Mouse (Mus musculus) left cerebral cortex, postnatal 4 days (tissue): ENCODE measurements at regions not wholly inside any gene's neighbourhood (a gene's known extent, or its start where the extent isn't known, plus 50 kb on each side); places are given as distances from the start of the nearest gene placed in this dataset.
"Not testable (repeated sequence)": the region's sequence is repeated elsewhere in the genome, so short reads cannot be mapped to it uniquely, and the experiment has no call there.

Source experiments
- DNase-seq: peaks from one replicate; pipeline ENCODE4 v3.0.0-alpha.2; 2022
- intact Hi-C: fragments of 180-260 bp; cut with DNase I; formaldehyde crosslinking; loops from one replicate; pipeline ENCODE4 v1.15.1; 2025

GRCm38 (mm10) chr4:153604695-153605485 is 122.3 kb upstream of the Ajap1 start:
- intact Hi-C loops, result no loop called here
- DNase-seq, result no peak

DNA sequence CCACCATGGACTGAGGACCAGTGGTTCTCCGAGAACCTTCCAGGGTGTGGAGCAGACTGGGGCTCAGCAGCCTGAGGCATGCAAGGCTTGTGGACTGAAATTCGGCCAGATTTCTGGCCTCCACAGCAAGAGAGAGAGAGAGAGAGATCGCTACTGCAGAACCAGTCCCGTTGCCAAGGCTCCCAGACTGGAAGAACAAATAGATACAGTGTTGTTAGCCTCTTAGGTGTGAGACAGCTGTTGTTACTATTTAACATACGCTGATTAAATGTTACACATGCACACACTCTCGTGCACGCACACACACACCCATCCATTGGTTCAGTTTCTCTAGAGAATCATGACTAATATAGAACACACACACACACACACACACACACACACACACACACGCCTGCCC is 133.4 kb upstream of the Ajap1 start:
- no peak for DNase-seq
- intact Hi-C loops, result no loop called here

DNA sequence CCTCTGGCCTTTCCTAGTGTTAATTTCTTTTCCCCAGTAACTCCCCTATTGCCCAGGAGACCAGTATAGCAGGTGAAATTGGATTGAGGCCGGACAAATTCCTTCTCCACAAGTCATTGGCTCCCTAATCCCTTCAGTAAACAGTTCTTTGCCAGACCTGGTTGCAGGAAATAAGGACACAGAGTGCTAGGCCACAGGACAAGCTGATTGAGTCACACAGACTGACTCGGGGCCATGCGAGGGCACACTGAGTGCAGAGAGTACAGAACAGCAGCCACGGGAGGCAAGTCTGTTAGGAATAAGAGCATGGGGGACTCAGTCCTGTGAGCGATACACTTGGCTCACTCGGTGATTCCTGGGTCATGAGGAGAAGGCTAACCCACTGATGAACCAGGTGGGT is 134.3 kb upstream of the Ajap1 start:
- DNase-seq, result no peak
- intact Hi-C loops, result no loop called here

DNA sequence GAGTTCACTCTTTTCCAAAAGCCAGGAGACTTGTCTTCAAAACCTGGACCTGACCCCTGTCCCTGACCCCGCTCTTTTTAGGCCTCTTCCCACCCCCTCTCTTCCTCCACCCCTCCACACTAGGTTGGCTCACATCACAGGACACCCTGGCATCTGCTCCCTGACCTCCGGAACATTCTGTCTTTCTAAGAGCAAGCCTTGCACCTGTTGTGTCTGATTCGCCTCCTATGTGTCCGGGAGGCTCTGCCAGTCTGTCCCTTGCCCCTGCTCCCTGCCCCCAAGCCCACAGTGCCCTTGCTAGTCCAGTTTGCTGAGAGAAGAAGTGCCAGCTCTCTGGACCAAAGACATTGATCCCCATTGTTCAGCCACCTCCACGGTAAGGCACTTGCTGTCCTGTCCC is 138.3 kb upstream of the Ajap1 start:
- DNase-seq, result no peak
- intact Hi-C loops, result no loop called here

DNA sequence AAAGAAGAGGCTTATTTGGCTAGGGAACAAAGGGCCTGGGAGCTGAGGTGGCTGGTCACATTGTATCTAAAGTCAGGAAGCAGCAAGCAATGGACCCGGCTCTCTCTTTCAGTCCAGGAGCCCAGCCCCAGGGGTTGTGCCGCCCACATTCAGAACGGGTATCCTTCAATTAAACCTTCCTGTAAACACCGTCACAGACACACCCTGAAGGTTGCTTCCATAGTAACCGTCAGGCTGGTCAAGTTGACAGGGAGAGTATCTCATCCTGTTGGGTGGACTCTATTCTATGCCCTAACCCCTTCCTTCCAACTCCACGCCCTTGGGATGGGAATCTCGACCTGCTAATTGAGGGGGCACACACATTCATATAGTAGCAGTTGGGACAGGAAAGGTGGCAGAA is 148.6 kb upstream of the Ajap1 start:
- no peak for DNase-seq
- intact Hi-C loops, result no loop called here

DNA sequence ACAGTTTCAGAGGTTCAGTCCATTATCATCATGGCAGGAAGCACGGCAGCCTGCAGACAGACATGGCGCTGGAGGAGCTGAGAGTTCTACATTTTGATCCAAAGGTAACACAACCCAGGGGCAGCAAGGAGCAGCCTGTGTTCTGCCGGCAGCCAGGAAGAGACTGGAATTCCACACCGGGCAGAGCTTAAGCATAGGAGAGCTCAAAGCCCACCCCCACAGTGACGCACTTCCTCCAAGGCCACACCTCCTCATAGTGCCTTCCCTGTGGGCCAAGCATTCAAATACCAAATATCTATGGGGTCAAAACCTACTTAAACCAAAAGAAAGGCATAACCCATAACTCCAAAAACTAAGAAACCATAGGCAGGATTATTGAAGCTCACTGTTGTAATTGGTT is 149.4 kb upstream of the Ajap1 start:
- intact Hi-C loops, result no loop called here
- no peak for DNase-seq

GRCm38 (mm10) chr4:153632551-153632950 is 149.9 kb upstream of the Ajap1 start:
- no peak for DNase-seq
- intact Hi-C loops, result no loop called here

DNA sequence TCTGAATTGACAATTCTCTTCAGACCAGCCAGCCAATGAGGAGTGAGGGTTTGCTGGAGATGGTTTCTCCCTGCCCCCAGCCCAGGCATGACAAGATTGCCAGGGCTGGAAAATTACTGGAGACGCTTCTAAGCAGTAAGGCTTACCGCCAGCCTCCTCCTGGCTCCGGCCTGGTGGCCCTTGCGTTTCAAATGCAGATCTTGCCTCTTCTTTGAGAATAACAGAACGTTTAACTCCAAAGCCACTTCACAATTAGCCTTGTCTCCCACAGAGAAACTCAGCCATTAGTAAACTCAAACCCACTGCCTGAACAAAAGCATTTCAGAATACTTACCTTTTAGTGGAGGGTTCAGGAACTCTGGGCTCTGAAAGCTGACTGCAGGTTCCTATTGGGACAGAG is 150.6 kb upstream of the Ajap1 start:
- DNase-seq, result no peak
- intact Hi-C loops, result no loop called here

DNA sequence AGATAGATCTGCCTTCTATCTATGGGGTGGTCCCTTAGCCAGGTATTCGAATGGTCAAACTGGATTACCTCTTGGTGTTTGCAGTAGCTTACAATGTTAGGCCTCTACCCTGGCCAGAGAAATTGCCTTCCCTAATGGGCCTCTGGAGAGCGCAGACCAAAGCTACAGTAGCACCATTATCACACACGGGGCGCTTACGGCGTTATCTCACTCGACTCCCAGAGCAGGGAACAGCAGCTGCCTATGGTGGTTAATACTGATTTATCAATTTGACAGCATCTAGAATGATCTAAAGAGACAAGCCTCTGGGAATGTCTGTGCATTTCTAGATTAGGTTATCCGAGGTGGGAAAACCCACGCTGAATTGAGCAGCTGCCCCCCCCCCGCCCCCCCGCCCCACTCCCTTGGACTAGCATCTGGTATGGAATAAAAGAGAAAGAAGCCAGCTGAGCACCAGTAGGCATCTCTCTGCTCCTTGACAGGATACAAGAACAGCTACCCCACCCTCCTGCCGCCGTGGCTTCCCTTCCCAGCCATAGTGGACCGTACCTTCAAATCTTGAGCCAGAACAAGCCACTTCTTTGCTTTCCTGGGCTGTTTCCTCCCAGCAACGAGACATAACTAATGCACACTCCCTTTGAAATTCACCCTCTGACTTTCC is 151.7 kb upstream of the Ajap1 start:
- no peak for DNase-seq
- intact Hi-C loops, result no loop called here

- intact Hi-C loops, result no loop called here
- DNase-seq, result no peak
These were observed 155.4 kb upstream of the Ajap1 start for GRCm38 (mm10) chr4:153637989-153638388.

DNA sequence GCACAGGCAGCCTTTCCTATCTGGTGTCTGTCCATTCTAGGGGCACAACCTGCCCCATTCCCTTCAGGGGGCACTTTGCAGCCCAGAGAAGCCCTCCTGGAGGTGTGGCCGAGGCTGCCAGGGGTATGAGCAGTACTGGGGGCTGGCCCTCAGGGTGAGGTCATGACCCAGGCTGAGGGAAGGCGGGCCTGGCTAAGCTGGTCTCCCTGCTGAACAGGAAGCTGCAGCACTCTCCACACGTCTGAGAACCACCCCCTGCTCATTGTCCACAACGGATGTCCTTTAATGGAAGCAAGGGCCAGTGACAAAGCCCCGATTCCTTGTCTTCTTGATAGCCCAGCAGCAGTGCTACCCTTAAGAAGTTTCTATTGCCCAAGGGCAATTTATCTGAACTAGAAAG is 169.2 kb upstream of the Ajap1 start:
- DNase-seq, result no peak
- intact Hi-C loops, result no loop called here

DNA sequence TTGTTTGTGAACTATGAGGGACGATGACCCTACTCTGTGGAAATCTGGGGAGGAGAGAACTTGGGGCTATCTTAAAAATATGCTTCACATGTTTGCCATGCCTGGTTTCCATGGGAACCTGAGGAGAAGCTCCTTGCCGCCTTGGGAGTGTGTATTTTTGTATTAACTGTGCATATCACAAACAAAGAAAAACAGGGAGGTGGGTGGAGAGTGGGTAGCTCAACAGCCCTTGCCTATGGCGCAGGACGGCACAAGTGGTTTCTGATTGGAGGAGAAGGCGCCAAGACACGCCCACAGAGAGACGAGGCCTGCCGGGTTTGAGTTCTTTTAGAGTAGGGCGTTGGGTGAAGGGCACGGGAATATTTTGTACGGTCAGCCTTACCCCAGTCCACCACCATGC is 170.2 kb upstream of the Ajap1 start:
- intact Hi-C loops, result no loop called here
- DNase-seq, result no peak

- intact Hi-C loops, result no loop called here
- no peak for DNase-seq
These were observed 180.1 kb upstream of the Ajap1 start for GRCm38 (mm10) chr4:153662731-153663130.

- DNase-seq, intact Hi-C loops: not testable (repeated sequence)
These were observed 184.1 kb upstream of the Ajap1 start for GRCm38 (mm10) chr4:153666626-153667236.

DNA sequence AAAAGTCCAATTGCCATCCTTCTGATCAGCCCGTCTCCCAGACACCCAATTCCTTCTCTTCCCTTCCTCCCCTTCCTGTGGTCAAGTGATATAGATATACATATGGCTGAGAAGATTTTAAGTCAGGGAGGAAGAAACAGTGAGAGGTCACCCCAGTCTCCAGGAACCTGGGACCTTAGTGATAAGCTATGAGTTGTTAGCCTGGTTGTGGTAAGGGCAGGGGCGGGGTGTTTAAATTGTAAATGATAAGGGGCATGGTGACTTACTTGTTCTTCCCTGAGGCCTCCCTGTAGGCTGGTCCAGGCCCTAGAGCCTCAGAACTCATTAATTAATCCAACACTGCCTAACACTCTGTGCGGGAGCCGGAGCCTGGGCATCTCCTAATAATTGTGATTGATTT is 186.5 kb upstream of the Ajap1 start:
- DNase-seq, result no peak
- intact Hi-C loops, result no loop called here

DNA sequence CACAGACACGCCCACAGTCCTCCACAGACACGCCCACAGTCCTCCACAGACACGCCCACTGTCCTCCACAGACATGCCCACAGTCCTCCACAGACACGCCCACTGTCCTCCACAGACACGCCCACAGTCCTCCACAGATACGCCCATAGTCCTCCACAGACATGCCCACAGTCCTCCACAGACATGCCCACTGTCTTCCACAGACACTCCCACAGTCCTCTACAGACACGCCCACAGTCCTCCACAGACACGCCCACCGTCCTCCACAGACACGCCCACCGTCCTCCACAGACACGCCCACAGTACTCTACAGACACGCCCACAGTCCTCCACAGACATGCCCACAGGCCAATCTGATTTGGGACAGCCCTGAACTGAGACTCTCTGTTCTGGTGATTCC is 187.6 kb upstream of the Ajap1 start:
- intact Hi-C loops, result no loop called here
- no peak for DNase-seq

DNA sequence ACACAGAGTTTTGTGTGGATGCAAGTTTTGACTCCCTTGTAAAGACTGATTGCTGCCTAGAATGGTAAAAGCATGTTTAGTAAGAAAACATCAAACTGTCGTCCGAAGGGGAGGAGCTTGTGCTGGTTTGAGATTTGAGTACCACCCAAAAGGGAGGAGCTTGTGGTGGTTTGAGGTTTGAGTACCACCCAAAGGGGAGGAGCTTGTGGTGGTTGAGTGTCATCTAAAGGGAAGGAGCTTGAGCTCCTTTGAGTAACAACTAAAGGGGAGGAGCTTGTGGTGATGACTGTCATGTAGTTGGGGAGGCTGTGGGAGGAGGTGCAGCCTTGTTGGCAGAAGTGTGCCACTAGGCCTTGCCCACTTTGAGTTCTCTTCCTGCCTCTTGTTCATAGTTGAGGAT is 192.8 kb upstream of the Ajap1 start:
- no peak for DNase-seq
- intact Hi-C loops, result no loop called here

DNA sequence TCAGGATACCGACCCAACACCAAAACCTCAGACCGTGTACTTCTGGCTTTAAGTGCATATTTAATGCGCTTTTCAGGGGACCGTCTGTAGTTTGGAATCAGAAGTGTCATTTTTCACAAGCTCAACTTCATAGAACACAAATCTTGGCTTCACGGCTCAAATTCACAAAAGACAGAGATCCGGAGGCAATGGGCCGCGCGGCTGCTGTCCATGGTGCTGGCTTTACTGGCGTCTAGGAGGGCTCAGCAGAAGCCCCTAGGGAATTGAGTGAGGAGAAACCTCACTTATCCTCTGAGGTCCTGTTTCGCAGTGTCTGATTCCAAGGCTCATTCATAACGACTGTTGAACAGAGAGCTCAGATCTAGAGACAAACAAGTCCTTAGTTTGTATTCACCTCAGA is 196.5 kb upstream of the Ajap1 start:
- DNase-seq, result peak; percentile 35
- intact Hi-C loops, result no loop called here

GRCm38 (mm10) chr4:153688441-153688840 is 205.8 kb upstream of the Ajap1 start:
- intact Hi-C loops, result no loop called here

GRCm38 (mm10) chr4:153693881-153694280 is 211.3 kb upstream of the Ajap1 start:
- intact Hi-C loops, result no loop called here
- DNase-seq, result no peak

More at GRCm38 (mm10) chr4:153688441-153688840, 205.8 kb upstream of the Ajap1 start:
- no peak for DNase-seq

- DNase-seq, result no peak
- intact Hi-C loops, result no loop called here
These were observed 213.9 kb upstream of the Ajap1 start for GRCm38 (mm10) chr4:153696426-153697040.

GRCm38 (mm10) chr4:153707218-153707617 is 224.6 kb upstream of the Ajap1 start:
- DNase-seq, result no peak
- intact Hi-C loops, result no loop called here
